Mouse (Mus musculus) gastrocnemius, postnatal 25 days (tissue): ENCODE results near the gene Rsrp1. TPM values are rescaled to one million over a fixed set of nuclear protein-coding genes. Genes with fewer than 3 reads are reported as not detected.
"Not testable (repeated sequence)": the region's sequence is repeated elsewhere in the genome, so short reads cannot be mapped to it uniquely, and the experiment has no call there.

Experiments
- DNase-seq: peaks from one replicate; pipeline ENCODE4 v3.0.0; 2022
- long read RNA-seq, 2 experiments: library from polyadenylated mRNA; stranded (forward); transcript quantifications; one replicate each; pipeline ENCODE4 v2.0.0; 2021
- total RNA-seq, 2 experiments: library from RNA; stranded (reverse); gene quantifications; 1 replicate in 1 of 2; 2 replicates in 1 of 2; pipeline ENCODE4 v1.2.3; 2021

Gene Rsrp1
- total RNA-seq, result 100 to 1,000 TPM; 155 to 161 TPM
- long read RNA-seq, experiment 1, transcript Rsrp1-201 (5 exons, 1,749 nt), result minor isoform, 25 of 125 reads
- long read RNA-seq, experiment 1, transcript Rsrp1-204 (4 exons, 3,051 nt), result major isoform, 65 of 125 reads
- long read RNA-seq, experiment 1, partial matches to known transcripts, result 14 of 125 reads
- long read RNA-seq, experiment 1, other reads (novel, unspliced or antisense), result 21 of 125 reads
- long read RNA-seq, experiment 2, transcript Rsrp1-203 (6 exons, 2,151 nt), result minor isoform, 5 of 193 reads
- long read RNA-seq, experiment 2, transcript Rsrp1-201 (5 exons, 1,749 nt), result minor isoform, 16 of 193 reads
- long read RNA-seq, experiment 2, transcript Rsrp1-204 (4 exons, 3,051 nt), result major isoform, 138 of 193 reads
- long read RNA-seq, experiment 2, partial matches to known transcripts, result 9 of 193 reads
- long read RNA-seq, experiment 2, other reads (novel, unspliced or antisense), result 25 of 193 reads

DNA sequence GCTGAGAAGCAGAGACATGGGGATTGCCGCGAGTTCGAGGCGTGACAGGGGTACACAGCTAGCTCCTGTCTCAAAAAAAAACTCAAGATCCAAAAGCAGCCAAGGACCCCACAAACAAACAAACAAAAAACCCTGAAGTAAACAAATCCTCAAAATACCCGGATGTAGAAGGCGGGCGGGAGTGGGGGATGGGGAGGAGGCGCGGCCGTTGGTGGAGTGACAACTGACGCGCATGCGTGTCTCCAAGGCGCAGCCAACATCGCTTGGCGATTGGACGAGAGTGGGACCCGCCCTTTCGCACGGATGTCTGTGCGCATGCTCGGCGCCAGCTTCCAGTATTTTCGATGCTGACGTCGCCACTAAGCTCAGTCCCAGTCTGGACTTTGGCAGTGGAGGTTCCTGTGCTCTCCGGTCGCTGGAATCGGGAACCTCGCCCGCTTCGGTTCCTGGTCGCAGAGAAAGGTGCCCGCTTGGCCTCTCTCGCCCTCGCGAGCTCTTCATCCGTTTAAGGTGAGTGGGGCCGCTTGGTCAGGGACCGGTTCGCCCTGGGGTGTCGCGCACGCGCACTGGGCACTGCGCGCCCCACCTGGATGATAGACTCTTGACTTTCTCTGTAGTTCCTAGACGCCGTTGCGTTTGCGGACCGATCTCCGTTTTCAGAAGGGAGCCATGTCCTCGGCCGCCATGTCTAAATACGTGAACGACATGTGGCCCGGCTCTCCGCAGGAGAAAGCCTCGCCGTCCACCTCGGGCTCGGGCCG is at the start of gene Rsrp1:
Rsrp1 (plus strand) TSS at position 335 of the 761 bp plus-strand sequence.
- peak; percentile 98 for DNase-seq

- DNase-seq, result no peak
These were observed 47.2 kb upstream of the Rsrp1 start for GRCm38 (mm10) chr4:134876171-134876570.

GRCm38 (mm10) chr4:134879410-134879981 is 43.9 kb upstream of the Rsrp1 start:
- peak; percentile 31 for DNase-seq

GRCm38 (mm10) chr4:134880041-134880440 is 43.4 kb upstream of the Rsrp1 start:
- DNase-seq, result no peak

GRCm38 (mm10) chr4:134883266-134883665 is 40.1 kb upstream of the Rsrp1 start:
- DNase-seq, result no peak

- no peak for DNase-seq
These were observed 39.6 kb upstream of the Rsrp1 start for GRCm38 (mm10) chr4:134883808-134884207.

- no peak for DNase-seq
These were observed 39.0 kb upstream of the Rsrp1 start for GRCm38 (mm10) chr4:134884364-134884763.

GRCm38 (mm10) chr4:134892096-134892495 is 31.3 kb upstream of the Rsrp1 start:
- DNase-seq, result no peak

GRCm38 (mm10) chr4:134897256-134897655 is 26.1 kb upstream of the Rsrp1 start:
- no peak for DNase-seq

DNA sequence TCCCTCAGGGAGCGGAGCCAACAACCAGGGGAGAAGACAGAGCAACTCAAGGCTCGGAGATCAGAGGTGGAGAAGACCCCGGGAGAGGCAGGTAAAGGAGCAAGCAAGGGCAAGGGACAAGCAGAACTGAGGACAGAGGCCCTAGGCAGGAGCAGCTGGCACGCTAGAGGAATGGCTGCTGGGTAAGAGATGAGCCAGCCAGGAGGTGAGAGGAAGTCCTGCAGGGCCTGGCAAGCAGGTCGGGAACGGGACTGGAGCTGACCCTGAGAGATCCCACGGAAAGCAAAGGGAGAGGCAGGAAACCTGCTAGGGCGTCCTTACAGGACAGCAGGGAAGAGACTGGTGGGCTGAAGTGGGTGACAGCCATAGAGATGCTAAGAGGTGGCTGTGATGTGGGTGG is 22.3 kb upstream of the Rsrp1 start:
- no peak for DNase-seq

GRCm38 (mm10) chr4:134903046-134903445 is 20.3 kb upstream of the Rsrp1 start:
- DNase-seq, result no peak

DNA sequence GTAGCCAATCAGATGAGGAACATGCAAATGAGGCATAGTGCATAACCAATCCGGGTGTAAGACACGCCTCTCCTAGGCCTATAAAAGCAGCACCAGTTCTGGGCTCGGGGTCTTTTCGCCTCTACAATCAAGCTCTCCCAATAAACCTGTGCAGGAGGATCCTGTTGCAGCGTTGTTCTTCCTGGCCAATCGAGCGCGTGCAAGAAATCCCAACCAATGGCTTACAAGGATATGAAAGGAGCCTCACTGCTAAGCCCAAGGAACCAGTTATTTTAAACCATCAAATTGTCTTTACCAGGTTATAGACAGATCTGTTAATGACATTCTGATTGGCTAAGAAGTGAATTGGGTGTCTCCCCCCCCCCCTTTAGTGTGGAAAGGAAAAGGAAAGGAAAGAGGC is 12.0 kb upstream of the Rsrp1 start:
- DNase-seq, result not testable (repeated sequence)

- DNase-seq, result no peak
These were observed 10.0 kb upstream of the Rsrp1 start for GRCm38 (mm10) chr4:134913413-134913812.

DNA sequence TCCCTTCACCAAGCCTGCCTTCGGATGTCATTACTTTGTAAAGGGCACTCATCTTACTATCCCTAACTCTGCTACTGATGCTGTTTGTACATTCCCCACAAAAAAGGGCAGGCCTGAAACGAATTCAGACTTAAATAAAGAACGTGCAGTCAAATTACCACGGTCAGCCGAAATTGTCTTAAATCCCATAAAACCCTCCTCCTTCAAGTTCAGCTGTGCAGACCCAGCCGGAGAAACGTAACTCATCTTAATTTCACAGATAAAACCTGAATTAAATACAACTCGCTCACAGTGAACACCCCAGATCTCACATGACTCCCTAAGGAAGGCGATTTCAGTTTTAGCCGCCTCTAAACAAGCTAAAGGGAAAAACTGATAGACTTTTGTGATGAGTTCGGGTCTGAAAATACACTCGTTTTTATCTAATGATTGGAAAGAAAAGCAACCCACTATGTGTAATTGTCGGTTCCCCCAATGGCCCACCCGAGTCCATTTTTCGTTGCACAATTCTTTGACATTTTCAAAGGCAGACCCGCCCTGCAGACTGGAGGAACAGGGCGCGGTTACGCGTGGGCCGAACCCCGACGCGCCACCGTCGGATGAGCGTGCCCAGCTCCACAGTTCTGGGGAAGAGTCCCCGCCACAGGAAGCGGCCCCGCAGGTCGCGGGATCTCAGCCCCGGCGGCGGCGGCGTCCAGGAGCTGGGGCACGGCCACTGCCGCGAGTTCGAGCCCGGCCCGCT is 9.1 kb upstream of the Rsrp1 start:
- no peak for DNase-seq

GRCm38 (mm10) chr4:134914864-134915209 is 8.6 kb upstream of the Rsrp1 start, which contains the start of gene Tmem50a:
Tmem50a (minus strand) TSS chr4:134915024.
- DNase-seq, result peak; percentile 91

DNA sequence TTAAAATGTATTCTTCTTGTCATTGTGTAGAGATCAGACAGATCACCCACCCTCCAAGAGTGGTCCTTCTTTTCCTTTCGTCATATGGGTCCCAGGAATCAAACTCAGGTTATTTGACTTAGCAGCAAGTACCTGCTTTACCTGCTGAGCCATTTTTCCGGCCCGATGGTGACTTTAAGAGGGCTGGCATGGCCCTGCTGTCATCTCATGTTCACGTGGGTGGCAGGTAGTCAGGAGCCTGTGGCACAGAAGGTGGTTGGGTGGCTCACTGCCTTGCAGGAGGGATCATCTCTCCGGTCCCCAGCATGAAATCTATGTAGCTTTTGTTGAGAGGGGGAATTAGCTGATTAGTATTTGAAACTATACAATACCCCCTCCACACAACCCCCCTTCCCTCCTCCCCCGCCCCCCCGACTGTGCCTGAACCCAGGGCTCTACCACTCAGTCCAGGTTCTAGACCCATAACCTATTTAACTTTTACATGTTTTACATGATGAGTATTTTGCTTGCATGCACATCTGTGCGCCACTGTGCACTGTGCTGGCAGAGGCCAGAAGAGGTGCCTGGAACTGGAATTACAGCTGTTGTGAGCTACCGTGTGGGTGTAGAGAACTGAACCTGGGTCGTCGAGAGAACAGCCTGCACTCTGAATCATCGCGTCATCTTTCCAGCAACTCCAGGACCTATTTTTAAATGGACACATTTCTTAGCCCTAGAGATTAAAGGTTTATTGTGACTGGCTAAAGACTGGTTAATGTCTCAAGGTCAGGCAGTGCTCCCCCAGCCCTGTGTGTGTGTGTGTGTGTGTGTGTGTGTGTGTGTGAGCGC is 8.0 kb upstream of the Rsrp1 start:
- no peak for DNase-seq

DNA sequence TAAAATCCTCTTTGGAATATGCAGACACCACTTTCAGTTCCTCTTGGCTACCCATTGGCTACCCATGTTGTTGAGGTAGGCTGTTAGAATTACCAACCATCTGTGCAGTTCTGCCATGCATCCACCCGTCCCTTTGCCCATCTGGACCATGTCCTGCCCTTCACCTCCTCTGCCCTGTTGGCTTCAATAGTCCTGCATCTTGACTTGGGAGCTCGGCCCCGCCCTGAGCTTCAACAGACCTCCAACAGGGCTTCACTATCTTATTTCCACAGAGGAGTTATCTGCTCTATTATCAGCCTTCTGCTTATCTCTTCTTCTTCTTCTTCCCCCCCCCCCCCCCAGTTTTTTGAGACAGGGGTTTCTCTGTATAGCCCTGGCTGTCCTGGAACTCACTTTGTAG is 6.2 kb upstream of the Rsrp1 start:
- no peak for DNase-seq

DNA sequence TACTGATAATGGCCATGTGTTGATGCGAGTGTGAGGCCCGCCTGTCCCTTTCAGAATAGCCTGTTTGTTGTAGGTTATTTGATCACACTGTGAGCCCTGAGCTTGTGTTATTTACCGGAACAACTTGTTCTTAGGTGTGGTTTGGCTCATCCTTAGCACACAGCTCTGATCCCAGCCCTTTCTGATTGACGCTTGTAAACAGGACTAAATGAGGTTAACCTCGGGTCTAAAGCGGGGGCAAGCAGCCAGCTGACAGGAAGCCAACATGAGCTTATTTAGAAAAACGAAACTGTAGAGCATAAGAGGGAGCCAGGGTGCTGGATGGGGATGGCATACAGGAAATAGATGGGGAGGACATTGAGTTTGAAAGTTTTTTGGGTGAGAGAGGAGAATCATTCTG is 5.0 kb upstream of the Rsrp1 start:
- peak; percentile 82 for DNase-seq

DNA sequence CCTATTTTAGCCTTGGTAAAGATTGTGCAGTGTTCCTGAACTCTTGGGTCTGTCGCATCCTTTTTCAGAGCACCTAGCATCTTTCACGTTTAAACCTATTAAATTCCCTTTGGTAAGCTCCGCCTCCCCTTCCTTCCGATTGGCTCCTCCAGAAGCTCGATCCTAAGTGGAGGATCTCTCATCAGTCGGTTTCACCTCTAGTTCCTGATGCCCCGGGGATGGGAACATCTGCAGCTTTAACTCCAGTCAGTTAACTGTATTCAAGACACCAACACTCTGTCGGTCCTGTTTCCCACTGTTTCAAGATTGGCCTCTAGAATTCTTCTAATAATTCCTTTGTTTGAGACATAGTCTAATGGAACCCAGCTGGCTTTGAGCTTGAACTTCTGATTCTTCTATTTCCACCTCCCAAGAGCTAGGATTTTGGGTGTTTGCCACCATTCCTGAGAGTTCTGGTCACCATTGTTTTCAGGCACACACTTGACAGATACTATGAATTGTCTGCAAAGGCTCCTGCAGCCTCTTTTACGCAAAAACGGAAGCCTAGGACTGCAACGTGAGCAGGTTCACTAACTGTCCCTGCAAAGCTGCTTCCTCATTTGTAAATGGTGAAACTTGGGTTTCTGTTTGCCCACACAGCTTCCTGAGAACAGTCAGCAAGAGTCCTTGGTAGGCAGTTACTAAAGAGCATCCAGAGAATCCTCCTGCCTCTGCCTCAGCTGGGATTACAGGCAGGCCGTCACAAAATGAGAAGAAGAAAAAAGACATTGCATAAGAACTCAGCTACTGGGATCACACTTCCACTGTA is 3.5 kb upstream of the Rsrp1 start:
- DNase-seq, result no peak

DNA sequence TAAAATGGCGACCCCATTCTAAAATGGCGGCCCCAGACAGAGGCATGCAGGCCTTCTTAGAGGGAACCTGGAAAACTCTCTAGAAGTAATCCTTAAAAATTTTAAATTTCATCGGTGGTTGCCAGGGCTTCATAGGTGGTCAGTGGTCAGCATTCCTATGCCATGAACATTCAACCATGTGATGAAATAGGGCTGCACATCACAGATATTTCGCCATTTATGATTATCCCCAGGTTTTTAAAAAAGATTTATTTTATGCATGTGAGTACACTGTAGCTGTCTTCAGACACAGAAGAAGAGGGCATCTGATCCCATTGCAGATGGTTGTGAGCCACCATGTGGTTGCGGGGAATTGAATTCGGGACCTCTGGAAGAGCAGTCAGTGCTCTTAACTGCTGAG is 2.8 kb upstream of the Rsrp1 start:
- no peak for DNase-seq
